Mouse (Mus musculus) E14TG2a.4 (cell line): ENCODE results near the gene Focad.

ENCODE experiments used
- CTCF ChIP-seq: conservative IDR thresholded peaks from 2 replicates; pipeline ENCODE4 v1.5.1; 2014; ENCODE audit warnings: low read length
- NANOG ChIP-seq: IDR thresholded peaks from 2 replicates; pipeline ENCODE4 v1.6.1; 2014; ENCODE audit warnings: borderline replicate concordance, low read length, mixed read lengths
- POU5F1 ChIP-seq: IDR thresholded peaks from 2 replicates; pipeline ENCODE4 v1.6.1; 2014; ENCODE audit warnings: low read length, borderline replicate concordance

DNA sequence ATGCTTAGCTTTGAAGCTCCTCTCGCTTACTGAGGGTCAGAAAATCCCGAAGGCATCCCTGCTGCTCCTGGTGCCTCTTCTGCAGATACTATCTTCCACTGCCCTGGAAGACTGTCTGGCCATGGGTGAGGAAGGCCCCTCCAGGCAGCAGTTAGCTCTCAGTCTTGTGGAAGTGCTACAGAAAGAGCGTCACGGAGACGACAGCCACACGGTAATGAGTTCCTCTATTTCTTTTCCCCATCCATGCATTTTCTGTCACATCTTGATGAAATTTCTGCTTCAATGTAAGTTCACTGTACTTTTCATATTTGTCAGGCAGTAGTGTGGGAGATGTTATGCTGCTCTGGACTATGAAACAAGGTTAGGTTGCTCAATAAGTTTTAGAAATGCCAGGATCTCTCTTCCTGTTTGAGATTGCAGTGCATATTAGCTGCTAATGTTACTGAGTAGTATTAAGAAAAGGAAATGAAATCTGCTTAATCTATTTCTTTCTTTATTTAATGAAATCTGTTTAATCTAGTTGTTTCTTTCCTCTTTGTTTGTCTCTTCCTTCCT is 91.5 kb downstream of the Focad start:
- TF ChIP-seq CTCF (no peak), NANOG (no peak), POU5F1 (no peak)
